Mouse (Mus musculus) ES-Bruce4 (cell line): Measurements from ENCODE around the gene Padi1. TPM values are rescaled to one million over a fixed set of nuclear protein-coding genes. Genes with fewer than 3 reads are reported as not detected.

Experiments used
- H3K27ac ChIP-seq: 2 replicates; pipeline ENCODE4 v1.5.1; 2012; ENCODE audit warnings: low read length, inconsistent platforms; ENCODE audit not compliant: insufficient read depth
- H3K27me3 ChIP-seq: 2 replicates; pipeline ENCODE4 v1.6.1; 2012; ENCODE audit warnings: mild to moderate bottlenecking, low read length, inconsistent platforms; ENCODE audit not compliant: control insufficient read depth, poor library complexity, insufficient read depth, severe bottlenecking
- H3K36me3 ChIP-seq: 2 replicates; pipeline ENCODE4 v1.6.1; 2012; ENCODE audit warnings: inconsistent platforms, mild to moderate bottlenecking, low read length, moderate library complexity; ENCODE audit not compliant: control insufficient read depth, poor library complexity, insufficient read depth, severe bottlenecking
- H3K4me1 ChIP-seq: one replicate; pipeline ENCODE4 v1.8.1; 2011; ENCODE audit warnings: low read length; ENCODE audit not compliant: control insufficient read depth, insufficient read depth
- H3K4me3 ChIP-seq: 2 replicates; pipeline ENCODE4 v1.5.1; 2011; ENCODE audit warnings: low read depth, mild to moderate bottlenecking, low read length
- H3K9ac ChIP-seq: 2 replicates; pipeline ENCODE4 v1.6.1; 2012; ENCODE audit warnings: low read depth, mild to moderate bottlenecking, inconsistent platforms; ENCODE audit not compliant: poor library complexity, severe bottlenecking
- H3K9me3 ChIP-seq: replicated peaks from 2 replicates; pipeline ENCODE4 v1.6.1; 2012; ENCODE audit warnings: mild to moderate bottlenecking, low read length, inconsistent platforms; ENCODE audit not compliant: control insufficient read depth, poor library complexity, insufficient read depth, severe bottlenecking
- CTCF ChIP-seq: IDR thresholded peaks from one replicate; pipeline ENCODE4 v1.8.1; 2011; ENCODE audit warnings: low read depth, low read length
- EP300 ChIP-seq: IDR thresholded peaks from 2 replicates; pipeline ENCODE4 v1.6.1; 2011; ENCODE audit warnings: low read depth, low read length; ENCODE audit not compliant: insufficient read depth
- POLR2A ChIP-seq: IDR thresholded peaks from one replicate; pipeline ENCODE4 v1.8.1; 2011; ENCODE audit warnings: low read length; ENCODE audit not compliant: insufficient read depth
- polyA plus RNA-seq: library from polyadenylated mRNA; stranded (reverse); fragments of >200 nt; gene quantifications from 2 replicates; pipeline ENCODE4 v1.2.4, GENCODE M21; 2011; ENCODE audit warnings: low read depth; ENCODE audit not compliant: missing spikeins, insufficient read depth, insufficient read length

Gene Padi1
- polyA plus RNA-seq, 1 experiment: 0.43 TPM

GRCm38 (mm10) chr4:140765936-140766335 is 79.6 kb downstream of the Padi1 start:
- TF ChIP-seq POLR2A: no peak
- no peak for TF ChIP-seq CTCF
- TF ChIP-seq EP300: no peak
- H3K4me3 ChIP-seq: no peak overlapping the region
- peaks cover 3% of the 10 kb centered on the region for H3K4me1 ChIP-seq

DNA sequence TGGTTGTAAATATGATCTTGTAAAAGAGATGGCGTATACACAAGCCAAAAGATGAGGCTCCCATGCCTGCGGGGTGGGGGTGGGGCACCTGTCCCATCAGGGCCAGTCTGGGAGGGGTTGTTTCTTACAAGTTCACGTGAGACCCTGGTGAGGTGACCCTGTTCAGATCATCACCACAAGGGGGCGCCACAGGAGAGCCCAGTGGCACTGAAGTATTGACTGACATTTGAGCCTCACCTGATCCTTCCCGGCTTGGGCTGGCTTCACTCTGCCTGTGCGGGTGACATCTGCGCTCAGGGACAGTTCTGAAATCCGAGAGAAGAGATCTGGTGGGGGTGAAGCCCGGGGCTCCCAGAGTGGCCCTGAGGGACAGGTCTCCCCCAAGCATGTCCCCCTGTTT is 82.4 kb downstream of the Padi1 start:
- Histone ChIP-seq H3K27me3 (no peaks in the 10 kb centered on the region), H3K9ac (no peak overlapping the region), H3K9me3 (no peaks in the 10 kb centered on the region), H3K36me3 (no peaks in the 10 kb centered on the region), H3K4me1 (no peaks in the 10 kb centered on the region), H3K4me3 (no peak overlapping the region), H3K27ac (no peak overlapping the region)
- TF ChIP-seq CTCF: peak; percentile 96
- TF ChIP-seq EP300: no peak; the same call in 1 of the 2 replicates

More at GRCm38 (mm10) chr4:140765936-140766335, 79.6 kb downstream of the Padi1 start:
- Histone ChIP-seq H3K9me3 (no peaks in the 10 kb centered on the region), H3K27me3 (no peaks in the 10 kb centered on the region), H3K9ac (no peak overlapping the region), H3K36me3 (no peaks in the 10 kb centered on the region), H3K27ac (no peak overlapping the region)

Other genes with a start within 250 kb of the Padi1 start
- gene Arhgef10l, start 179.8 kb downstream of the Padi1 start, polyA plus RNA-seq: 7.5 and 7.7 TPM in 2 replicates
- 222 and 227 TPM in 2 replicates for gene Rcc2, start 145.2 kb downstream of the Padi1 start, polyA plus RNA-seq
- 0.29 TPM in 1 of 2 replicates, not detected in the other for gene Padi6, start 103.1 kb downstream of the Padi1 start, polyA plus RNA-seq
- 2.2 and 2.3 TPM in 2 replicates for gene Padi4, start 71.5 kb downstream of the Padi1 start, polyA plus RNA-seq
- gene Padi3, start 35.1 kb downstream of the Padi1 start, polyA plus RNA-seq: 2.8 and 3.1 TPM in 2 replicates
- gene Padi2, start 60.6 kb upstream of the Padi1 start, polyA plus RNA-seq: 6.3 TPM in 2 replicates
- gene Sdhb, start 115.4 kb upstream of the Padi1 start, polyA plus RNA-seq: 99.6 and 103 TPM in 2 replicates
- 16.8 and 17.0 TPM in 2 replicates for gene Atp13a2, start 141.1 kb upstream of the Padi1 start, polyA plus RNA-seq
- gene Mfap2, start 164.6 kb upstream of the Padi1 start, polyA plus RNA-seq: 4.5 and 5.2 TPM in 2 replicates
- 35.0 TPM in 2 replicates for gene Crocc, start 214.8 kb upstream of the Padi1 start, polyA plus RNA-seq
- gene Necap2, start 232.6 kb upstream of the Padi1 start, polyA plus RNA-seq: 27.7 and 34.6 TPM in 2 replicates
- 0.67 TPM in 1 of 2 replicates, not detected in the other for gene Spata21, start 242.6 kb upstream of the Padi1 start, polyA plus RNA-seq